Mouse (Mus musculus) thymus, adult 2 months (tissue): ENCODE data around the gene Amigo1.

Experiments
- CTCF ChIP-seq: fragments of 200-500 bp; IDR thresholded peaks from 2 replicates; pipeline ENCODE4 v1.5.1; 2012; ENCODE audit warnings: mild to moderate bottlenecking, control low read depth, low read length, moderate library complexity, borderline replicate concordance; ENCODE audit not compliant: control insufficient read depth, poor library complexity, insufficient read depth; ENCODE audit errors: extremely low read depth
- POLR2A ChIP-seq: fragments of 200-500 bp; IDR thresholded peaks from 2 replicates; pipeline ENCODE4 v1.6.1; 2012; ENCODE audit warnings: mild to moderate bottlenecking, low read length, control low read depth, moderate library complexity; ENCODE audit not compliant: control insufficient read depth, poor library complexity, insufficient read depth; ENCODE audit errors: extremely low read depth

- no peak for TF ChIP-seq CTCF
- TF ChIP-seq POLR2A: no peak
Observed at GRCm38 (mm10) chr3:108211845-108212244, 25.7 kb downstream of the Amigo1 start.
